Mouse (Mus musculus) cerebellum, postnatal 10 days (tissue): ENCODE measurements around the gene Gm28308.

Source experiments
- DNase-seq, 2 experiments: peaks; one replicate each; pipeline ENCODE4 v3.0.0; 2021; ENCODE audit warnings: mixed read lengths in 2 of 2

Gene Gm28308

GRCm38 (mm10) chr6:52182793-52183192, 30.3 kb downstream of the Gm28308 start:
- no peak for DNase-seq

GRCm38 (mm10) chr6:52182030-52182429, 31.1 kb downstream of the Gm28308 start:
- no peak for DNase-seq

- no peak for DNase-seq
These were observed 32.4 kb downstream of the Gm28308 start for GRCm38 (mm10) chr6:52180726-52181125.

- no peak for DNase-seq
These were observed 32.9 kb downstream of the Gm28308 start for GRCm38 (mm10) chr6:52180213-52180710.

GRCm38 (mm10) chr6:52179690-52180089, 33.4 kb downstream of the Gm28308 start:
- DNase-seq: no peak

GRCm38 (mm10) chr6:52178918-52179665, 34.0 kb downstream of the Gm28308 start:
- DNase-seq: no peak

- no peak for DNase-seq
These were observed 35.3 kb downstream of the Gm28308 start for GRCm38 (mm10) chr6:52177806-52178205.

- peak in 1 of 2 experiments; percentile 44 for DNase-seq
These were observed 35.9 kb downstream of the Gm28308 start, which contains the start of gene 5730596B20Rik for GRCm38 (mm10) chr6:52177061-52177735. Gene 5730596B20Rik (plus strand): TSS chr6:52177498.

GRCm38 (mm10) chr6:52176391-52176790, 36.7 kb downstream of the Gm28308 start:
- peak in 1 of 2 experiments; percentile 29 for DNase-seq

- peak in 1 of 2 experiments; percentile 43 for DNase-seq
These were observed 37.3 kb downstream of the Gm28308 start for GRCm38 (mm10) chr6:52175864-52176263.

- DNase-seq: peak in 1 of 2 experiments; percentile 34
These were observed 38.0 kb downstream of the Gm28308 start for GRCm38 (mm10) chr6:52174968-52175751.

- DNase-seq: no peak
These were observed 39.5 kb downstream of the Gm28308 start for GRCm38 (mm10) chr6:52173648-52174047.

GRCm38 (mm10) chr6:52172501-52172900, 40.6 kb downstream of the Gm28308 start:
- DNase-seq: peak; percentile 60 to 76

GRCm38 (mm10) chr6:52171938-52172337, 41.2 kb downstream of the Gm28308 start:
- no peak for DNase-seq

GRCm38 (mm10) chr6:52171331-52171730, 41.8 kb downstream of the Gm28308 start:
- no peak for DNase-seq

GRCm38 (mm10) chr6:52170898-52171223, 42.3 kb downstream of the Gm28308 start:
- no peak for DNase-seq

- no peak for DNase-seq
These were observed 42.8 kb downstream of the Gm28308 start for GRCm38 (mm10) chr6:52170166-52170897.

- no peak for DNase-seq
These were observed 43.5 kb downstream of the Gm28308 start for GRCm38 (mm10) chr6:52169499-52170165.

- DNase-seq: peak; percentile 55 to 65
These were observed 44.7 kb downstream of the Gm28308 start for GRCm38 (mm10) chr6:52168191-52169055.

- DNase-seq: no peak
These were observed 45.4 kb downstream of the Gm28308 start for GRCm38 (mm10) chr6:52167736-52168161.

- DNase-seq: no peak
These were observed 46.0 kb downstream of the Gm28308 start for GRCm38 (mm10) chr6:52167176-52167575.
